Mouse (Mus musculus): ENCODE measurements around the gene 6030458C11Rik. TPM values are rescaled to one million over a fixed set of nuclear protein-coding genes. Genes with fewer than 3 reads are reported as not detected.
"Not testable (repeated sequence)": the region's sequence is repeated elsewhere in the genome, so short reads cannot be mapped to it uniquely, and the experiment has no call there.

6030458C11Rik gene
- polyA plus RNA-seq, 1 experiment from 2014 or later, result 37.0 TPM

- 95% methylated on average over 6 of the region's 6 CpGs for WGBS
- H3K4me1 ChIP-seq, result no peaks in the 10 kb centered on the region
- H3K4me3 ChIP-seq, result no peak overlapping the region
- no peak overlapping the region for H3K27ac ChIP-seq
- no peak for ATAC-seq (replicated peaks)
- no peak overlapping the region for H3K4me2 ChIP-seq
- peaks cover 41% of the 10 kb centered on the region for H3K36me3 ChIP-seq (replicated peaks)
- H3K9me3 ChIP-seq, result no peaks in the 10 kb centered on the region
- H3K27me3 ChIP-seq (replicated peaks), result no peaks in the 10 kb centered on the region
- no peak overlapping the region for H3K9ac ChIP-seq
Measured at GRCm38 (mm10) chr15:12809305-12809704, 15.1 kb downstream of the 6030458C11Rik start.

- Histone ChIP-seq H3K27me3 (replicated peaks) (no peaks in the 10 kb centered on the region), H3K9me3 (no peaks in the 10 kb centered on the region), H3K4me3 (no peak overlapping the region), H3K9ac (no peak overlapping the region), H3K4me2 (no peak overlapping the region), H3K27ac (no peak overlapping the region), H3K36me3 (replicated peaks) (peaks cover 26% of the 10 kb centered on the region), H3K4me1 (no peaks in the 10 kb centered on the region)
- 93% methylated on average over 10 of the region's 10 CpGs for WGBS
- ATAC-seq (replicated peaks), result no peak
Measured at GRCm38 (mm10) chr15:12807088-12807487, 17.4 kb downstream of the 6030458C11Rik start.

- WGBS, result 84% methylated on average over 4 of the region's 4 CpGs
- no peak for ATAC-seq (replicated peaks)
Measured at GRCm38 (mm10) chr15:12805071-12805470, 19.4 kb downstream of the 6030458C11Rik start.

GRCm38 (mm10) chr15:12801142-12801506 lies 23.3 kb downstream of the 6030458C11Rik start:
- H3K27me3 ChIP-seq (replicated peaks); H3K4me2 ChIP-seq; H3K4me3 ChIP-seq; ATAC-seq (replicated peaks); H3K27ac ChIP-seq; H3K4me1 ChIP-seq; H3K36me3 ChIP-seq (replicated peaks); H3K9ac ChIP-seq; H3K9me3 ChIP-seq: not testable (repeated sequence)
- 82% methylated on average over 2 of the region's 2 CpGs for WGBS

More at GRCm38 (mm10) chr15:12805071-12805470, 19.4 kb downstream of the 6030458C11Rik start:
- H3K9me3 ChIP-seq, result no peaks in the 10 kb centered on the region
- H3K4me1 ChIP-seq, result no peaks in the 10 kb centered on the region
- H3K4me3 ChIP-seq, result no peak overlapping the region
- H3K9ac ChIP-seq, result no peak overlapping the region
- H3K4me2 ChIP-seq, result no peak overlapping the region
- no peaks in the 10 kb centered on the region for H3K27me3 ChIP-seq (replicated peaks)
- H3K27ac ChIP-seq, result no peak overlapping the region
- peaks cover 7% of the 10 kb centered on the region for H3K36me3 ChIP-seq (replicated peaks)

GRCm38 (mm10) chr15:12800405-12801141 lies 23.9 kb downstream of the 6030458C11Rik start:
- Histone ChIP-seq H3K27me3 (replicated peaks) (no peaks in the 10 kb centered on the region), H3K4me3 (no peak overlapping the region), H3K36me3 (replicated peaks) (no peaks in the 10 kb centered on the region), H3K9ac (no peak overlapping the region), H3K9me3 (no peaks in the 10 kb centered on the region), H3K27ac (no peak overlapping the region), H3K4me2 (no peak overlapping the region), H3K4me1 (no peaks in the 10 kb centered on the region)
- peak; percentile 73 for ATAC-seq (replicated peaks)
- 54% methylated on average over 15 of the region's 15 CpGs for WGBS

- Histone ChIP-seq H3K9me3 (no peaks in the 10 kb centered on the region), H3K27me3 (replicated peaks) (no peaks in the 10 kb centered on the region), H3K4me3 (no peak overlapping the region), H3K27ac (no peak overlapping the region), H3K9ac (no peak overlapping the region), H3K36me3 (replicated peaks) (no peaks in the 10 kb centered on the region), H3K4me2 (no peak overlapping the region), H3K4me1 (no peaks in the 10 kb centered on the region)
- WGBS, result 89% methylated on average over 6 of the region's 6 CpGs
- no peak for ATAC-seq (replicated peaks)
Measured at GRCm38 (mm10) chr15:12798043-12798442, 26.4 kb downstream of the 6030458C11Rik start.

- no peaks in the 10 kb centered on the region for H3K9me3 ChIP-seq
- H3K27me3 ChIP-seq (replicated peaks), result no peaks in the 10 kb centered on the region
- H3K4me3 ChIP-seq, result no peak overlapping the region
- WGBS, result 34% methylated on average over 13 of the region's 13 CpGs
- H3K4me1 ChIP-seq, result no peaks in the 10 kb centered on the region
- no peak overlapping the region for H3K27ac ChIP-seq
- ATAC-seq (replicated peaks), result peak; percentile 19
- no peak overlapping the region for H3K4me2 ChIP-seq
- H3K36me3 ChIP-seq (replicated peaks), result no peaks in the 10 kb centered on the region
- no peak overlapping the region for H3K9ac ChIP-seq
Measured at GRCm38 (mm10) chr15:12795909-12796470, 28.5 kb downstream of the 6030458C11Rik start.

- H3K27ac ChIP-seq, result no peak overlapping the region
- H3K27me3 ChIP-seq (replicated peaks), result no peaks in the 10 kb centered on the region
- no peaks in the 10 kb centered on the region for H3K36me3 ChIP-seq (replicated peaks)
- H3K4me1 ChIP-seq, result no peaks in the 10 kb centered on the region
- peak; percentile 65 for ATAC-seq (replicated peaks)
- WGBS, result 1% methylated on average over 2 of the region's 2 CpGs
- H3K9ac ChIP-seq, result no peak overlapping the region
- H3K4me2 ChIP-seq, result no peak overlapping the region
- H3K9me3 ChIP-seq, result no peaks in the 10 kb centered on the region
- H3K4me3 ChIP-seq, result no peak overlapping the region
Measured at GRCm38 (mm10) chr15:12795457-12795894, 29.0 kb downstream of the 6030458C11Rik start.

GRCm38 (mm10) chr15:12794311-12794710 lies 30.1 kb downstream of the 6030458C11Rik start:
- no peak for ATAC-seq (replicated peaks)
- Histone ChIP-seq H3K4me3 (no peak overlapping the region), H3K27me3 (replicated peaks) (no peaks in the 10 kb centered on the region), H3K9ac (no peak overlapping the region), H3K4me1 (peaks cover 3% of the 10 kb centered on the region; the same call in 1 of the 2 replicates), H3K4me2 (no peak overlapping the region), H3K27ac (no peak overlapping the region), H3K9me3 (no peaks in the 10 kb centered on the region), H3K36me3 (replicated peaks) (no peaks in the 10 kb centered on the region)
- 50% methylated on average over 6 of the region's 6 CpGs for WGBS

- Histone ChIP-seq H3K27ac (no peak overlapping the region), H3K9ac (no peak overlapping the region), H3K4me1 (peaks cover 3% of the 10 kb centered on the region; the same call in 1 of the 2 replicates), H3K36me3 (replicated peaks) (no peaks in the 10 kb centered on the region), H3K27me3 (replicated peaks) (no peaks in the 10 kb centered on the region), H3K9me3 (no peaks in the 10 kb centered on the region), H3K4me2 (no peak overlapping the region), H3K4me3 (no peak overlapping the region)
- ATAC-seq (replicated peaks), result peak; percentile 59; the same call in 1 of the 2 replicates
- 28% methylated on average over 10 of the region's 10 CpGs for WGBS
Measured at GRCm38 (mm10) chr15:12789406-12789867, 35.0 kb downstream of the 6030458C11Rik start.

- no peaks in the 10 kb centered on the region for H3K36me3 ChIP-seq (replicated peaks)
- no peak for ATAC-seq (replicated peaks)
- WGBS, result 72% methylated on average over 5 of the region's 5 CpGs
Measured at GRCm38 (mm10) chr15:12788536-12788935, 35.9 kb downstream of the 6030458C11Rik start.

GRCm38 (mm10) chr15:12781729-12782326 lies 42.6 kb downstream of the 6030458C11Rik start:
- H3K36me3 ChIP-seq (replicated peaks), result no peaks in the 10 kb centered on the region
- no peak for ATAC-seq (replicated peaks)
- no peaks in the 10 kb centered on the region for H3K9me3 ChIP-seq
- H3K4me3 ChIP-seq, result no peak overlapping the region
- WGBS, result 79% methylated on average over 15 of the region's 16 CpGs
- no peak overlapping the region for H3K27ac ChIP-seq
- no peaks in the 10 kb centered on the region for H3K27me3 ChIP-seq (replicated peaks)
- H3K9ac ChIP-seq, result no peak overlapping the region
- no peak overlapping the region for H3K4me2 ChIP-seq
- no peaks in the 10 kb centered on the region for H3K4me1 ChIP-seq

More at GRCm38 (mm10) chr15:12788536-12788935, 35.9 kb downstream of the 6030458C11Rik start:
- H3K9ac ChIP-seq, result no peak overlapping the region
- peaks cover 3% of the 10 kb centered on the region; the same call in 1 of the 2 replicates for H3K4me1 ChIP-seq
- H3K4me2 ChIP-seq, result no peak overlapping the region
- H3K4me3 ChIP-seq, result no peak overlapping the region
- H3K9me3 ChIP-seq, result no peaks in the 10 kb centered on the region
- no peaks in the 10 kb centered on the region for H3K27me3 ChIP-seq (replicated peaks)
- H3K27ac ChIP-seq, result no peak overlapping the region
